Mouse (Mus musculus) limb, embryonic 14.5 days (tissue): ENCODE data around the gene Bod1. TPM values are rescaled to one million over a fixed set of nuclear protein-coding genes. Genes with fewer than 3 reads are reported as not detected.

ENCODE experiments used
- ATAC-seq: fragments of 200-750 bp; cut with Nextera tagmentation; 2 replicates; pipeline ENCODE4 v1.8.0; 2017; ENCODE audit warnings: low read depth, moderate number of reproducible peaks, moderate TSS enrichment; ENCODE audit not compliant: low FRiP score
- DNase-seq: peaks from one replicate; pipeline ENCODE4 v3.0.0-alpha.2; 2015; ENCODE audit warnings: low spot score
- H3K27ac ChIP-seq: fragments of 300-500 bp; sonication (generic); replicated peaks from 2 replicates; pipeline ENCODE4 v1.5.1; 2014; ENCODE audit warnings: low read depth, mild to moderate bottlenecking, low read length, moderate library complexity, mixed read lengths
- H3K27me3 ChIP-seq: fragments of 300-500 bp; sonication (generic); 2 replicates; pipeline ENCODE4 v1.6.1; 2014; ENCODE audit warnings: low read length, mixed read lengths; ENCODE audit not compliant: control insufficient read depth, insufficient read depth
- H3K36me3 ChIP-seq: fragments of 300-500 bp; sonication (generic); 2 replicates; pipeline ENCODE4 v1.6.1; 2014; ENCODE audit warnings: mild to moderate bottlenecking, low read length, moderate library complexity, mixed read lengths; ENCODE audit not compliant: control insufficient read depth, insufficient read depth
- H3K4me1 ChIP-seq: fragments of 300-500 bp; sonication (generic); 2 replicates; pipeline ENCODE4 v1.6.1; 2014; ENCODE audit warnings: antibody characterized with exemption, low read length, mixed read lengths; ENCODE audit not compliant: control insufficient read depth, insufficient read depth
- H3K4me2 ChIP-seq: fragments of 300-500 bp; sonication (generic); replicated peaks from 2 replicates; pipeline ENCODE4 v1.6.1; 2014; ENCODE audit warnings: low read depth, mild to moderate bottlenecking, low read length, moderate library complexity; ENCODE audit not compliant: severe bottlenecking
- H3K4me3 ChIP-seq: fragments of 300-500 bp; sonication (generic); replicated peaks from 2 replicates; pipeline ENCODE4 v1.5.1; 2014; ENCODE audit warnings: low read length
- H3K9ac ChIP-seq: fragments of 300-500 bp; sonication (generic); 2 replicates; pipeline ENCODE4 v1.6.1; 2014; ENCODE audit warnings: mild to moderate bottlenecking, low read depth, low read length, moderate library complexity; ENCODE audit not compliant: severe bottlenecking
- H3K9me3 ChIP-seq: fragments of 300-500 bp; sonication (generic); 2 replicates; pipeline ENCODE4 v1.6.1; 2016; ENCODE audit warnings: low read length; ENCODE audit not compliant: control insufficient read depth
- POLR2A ChIP-seq: fragments of 200-500 bp; IDR thresholded peaks from 2 replicates; pipeline ENCODE4 v1.8.0; 2012; ENCODE audit warnings: inconsistent platforms, mild to moderate bottlenecking, moderate library complexity, borderline replicate concordance; ENCODE audit not compliant: insufficient read depth, insufficient read length; ENCODE audit errors: extremely low read depth
- WGBS: fragments of 180-500 bp; shearing (Covaris S2); extraction: QIAGEN DNeasy Blood & Tissue Kit; methylation state at CpG from one replicate; pipeline ENCODE4 v1.1.7; 2014; 5-methylcytosine and 5-hydroxymethylcytosine counted together
- polyA plus RNA-seq, 2 experiments: library from polyadenylated mRNA; depleted of rRNA in 1 of 2; stranded (reverse) in 1 of 2; unstranded in 1 of 2; fragments of >200 nt; fragmentation: Nextera tagmentation in 1 of 2; extraction: Ambion mirVana in 1 of 2; gene quantifications; 2 replicates each; pipeline versions ENCODE4 v1.2.1 to v1.2.3; 2012 to 2014

The Bod1 gene
- polyA plus RNA-seq (2012; rRNA removed) (125 TPM in 2 replicates), polyA plus RNA-seq (2014; fragmentation: Nextera tagmentation; extraction: Ambion mirVana) (120 and 128 TPM in 2 replicates)

GRCm38 (mm10) chr11:31671354-31672169 lies at the start of gene Bod1:
TSS of gene Bod1 (minus strand) at chr11:31671885.
- Histone ChIP-seq H3K27ac (0 out of 2 replicates have a peak within 1 kb of the TSS, but pooled peaks have one; percentile 48), H3K9ac (peak within 1 kb of the TSS; percentile 95), H3K4me2 (peak within 1 kb of the TSS; percentile 58), H3K36me3 (peaks cover 26% of the 10 kb centered on the region), H3K27me3 (no peaks in the 10 kb centered on the region), H3K4me1 (peaks cover 8% of the 10 kb centered on the region; the same call in 1 of the 2 replicates), H3K4me3 (peak within 1 kb of the TSS; percentile 90), H3K9me3 (no peaks in the 10 kb centered on the region)
- ATAC-seq (peak; percentile 96), DNase-seq (peak; percentile 97)
- WGBS, result 0% methylated on average over 40 of the region's 76 CpGs
- TF ChIP-seq POLR2A, result 0 out of 2 replicates have a peak, but pooled peaks have one; percentile 15

- no peak for DNase-seq
- 81% methylated on average over 4 of the region's 4 CpGs for WGBS
Observed at GRCm38 (mm10) chr11:31719090-31719489, 47.4 kb upstream of the Bod1 start.

DNA sequence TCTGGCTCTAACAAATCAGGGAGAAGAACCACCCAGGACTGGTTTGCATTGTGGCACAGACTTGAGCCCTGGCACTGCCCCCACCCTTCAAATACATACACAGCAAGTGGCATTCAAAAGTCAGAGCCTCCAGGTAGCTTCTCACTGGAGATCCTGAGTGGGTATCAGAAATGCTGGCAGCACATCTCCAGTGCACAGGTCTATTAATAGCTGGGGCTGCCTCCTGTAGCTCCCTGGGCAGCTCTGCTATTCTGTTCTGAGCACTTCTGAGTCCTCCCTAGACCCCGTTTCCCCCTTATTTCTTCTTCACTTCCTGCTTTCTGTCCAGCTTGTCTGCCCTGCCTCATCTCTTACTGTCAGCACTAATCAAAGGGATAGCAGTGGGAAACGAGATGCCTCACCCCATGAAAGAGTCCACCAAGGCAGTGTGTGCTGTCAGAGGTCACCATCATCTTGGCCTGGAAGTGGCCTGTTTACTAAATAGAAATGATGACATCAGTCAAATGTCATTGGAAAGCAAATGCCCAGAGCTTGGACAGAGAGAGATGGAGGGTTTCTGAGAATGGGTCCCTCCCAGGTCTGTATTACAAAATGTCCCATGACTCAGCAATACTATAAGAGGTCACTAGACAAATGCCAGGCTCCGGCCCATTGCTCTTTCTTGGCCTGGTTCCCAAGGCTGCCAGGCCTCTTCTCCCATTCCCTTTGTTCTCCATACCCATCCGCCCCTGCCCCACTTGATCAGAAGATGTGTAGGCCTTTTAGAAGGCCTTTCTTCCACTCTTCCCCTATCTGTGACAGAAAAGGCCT lies 46.4 kb upstream of the Bod1 start:
- no peak for ATAC-seq
- 65% methylated on average over 4 of the region's 4 CpGs for WGBS
- H3K4me1 ChIP-seq, result no peaks in the 10 kb centered on the region; the same call in 1 of the 2 replicates

More at GRCm38 (mm10) chr11:31719090-31719489, 47.4 kb upstream of the Bod1 start:
- no peak for ATAC-seq
- H3K4me2 ChIP-seq, result no peak overlapping the region
- no peaks in the 10 kb centered on the region for H3K9me3 ChIP-seq
- H3K36me3 ChIP-seq, result no peaks in the 10 kb centered on the region
- H3K27me3 ChIP-seq, result no peaks in the 10 kb centered on the region
- TF ChIP-seq POLR2A, result no peak
- no peak overlapping the region for H3K9ac ChIP-seq
- H3K27ac ChIP-seq, result no peak overlapping the region
- H3K4me1 ChIP-seq, result no peaks in the 10 kb centered on the region
- H3K4me3 ChIP-seq, result no peak overlapping the region

GRCm38 (mm10) chr11:31713641-31714121 lies 42.0 kb upstream of the Bod1 start:
- TF ChIP-seq POLR2A, result no peak
- peak; percentile 67 for ATAC-seq
- H3K9ac ChIP-seq, result no peak overlapping the region
- H3K27me3 ChIP-seq, result no peaks in the 10 kb centered on the region
- 69% methylated on average over 6 of the region's 6 CpGs for WGBS
- H3K9me3 ChIP-seq, result no peaks in the 10 kb centered on the region
- no peak overlapping the region for H3K4me2 ChIP-seq
- H3K36me3 ChIP-seq, result no peaks in the 10 kb centered on the region
- no peak overlapping the region for H3K27ac ChIP-seq
- DNase-seq, result peak; percentile 22
- H3K4me1 ChIP-seq, result no peaks in the 10 kb centered on the region; the same call in 1 of the 2 replicates
- H3K4me3 ChIP-seq, result no peak overlapping the region

More for the DNA sequence above, 46.4 kb upstream of the Bod1 start:
- Histone ChIP-seq H3K27ac (no peak overlapping the region), H3K9me3 (no peaks in the 10 kb centered on the region), H3K9ac (no peak overlapping the region), H3K4me2 (no peak overlapping the region), H3K27me3 (no peaks in the 10 kb centered on the region), H3K4me3 (no peak overlapping the region), H3K36me3 (no peaks in the 10 kb centered on the region)
- no peak for DNase-seq
- no peak for TF ChIP-seq POLR2A

- H3K4me2 ChIP-seq, result no peak overlapping the region
- 77% methylated on average over 8 of the region's 8 CpGs for WGBS
- H3K4me3 ChIP-seq, result no peak overlapping the region
- no peaks in the 10 kb centered on the region for H3K36me3 ChIP-seq
- TF ChIP-seq POLR2A, result no peak
- ATAC-seq (no peak), DNase-seq (no peak)
- no peaks in the 10 kb centered on the region for H3K27me3 ChIP-seq
- H3K9ac ChIP-seq, result no peak overlapping the region
- no peak overlapping the region for H3K27ac ChIP-seq
- H3K4me1 ChIP-seq, result no peaks in the 10 kb centered on the region; the same call in 1 of the 2 replicates
- no peaks in the 10 kb centered on the region for H3K9me3 ChIP-seq
Observed at GRCm38 (mm10) chr11:31713116-31713515, 41.4 kb upstream of the Bod1 start.
